Mouse (Mus musculus) frontal cortex, adult 2 months (tissue): ENCODE data around the gene Fastk. TPM values are rescaled to one million over a fixed set of nuclear protein-coding genes. Genes with fewer than 3 reads are reported as not detected.

Source experiments
- DNase-seq, 2 experiments: peaks; one replicate each; pipeline ENCODE4 v3.0.0; 2022; ENCODE audit warnings: low spot score in 1 of 2; ENCODE audit errors: extremely low spot score in 1 of 2
- polyA plus RNA-seq: library from polyadenylated mRNA; depleted of rRNA; stranded (reverse); fragments of >200 nt; gene quantifications from 2 replicates; pipeline ENCODE4 v1.2.3, GENCODE M21; 2012; rRNA removed

Gene Fastk
- 223 and 235 TPM in 2 replicates for polyA plus RNA-seq

GRCm38 (mm10) chr5:24444746-24445427 is at the start of gene Fastk:
Gene Fastk, minus strand, starts transcription at chr5:24445287.
- peak; percentile 80 to 94 for DNase-seq

GRCm38 (mm10) chr5:24492546-24493285 is 47.6 kb upstream of the Fastk start:
- no peak for DNase-seq

- DNase-seq: no peak
Measured at GRCm38 (mm10) chr5:24490413-24490920, 45.4 kb upstream of the Fastk start.

- no peak for DNase-seq
Measured at GRCm38 (mm10) chr5:24486738-24487137, 41.7 kb upstream of the Fastk start.

GRCm38 (mm10) chr5:24486097-24486496 is 41.0 kb upstream of the Fastk start:
- peak; percentile 69 to 96 for DNase-seq

- no peak for DNase-seq
Measured at GRCm38 (mm10) chr5:24484963-24485362, 39.9 kb upstream of the Fastk start.

GRCm38 (mm10) chr5:24483326-24483725 is 38.2 kb upstream of the Fastk start:
- DNase-seq: peak in 1 of 2 experiments; percentile 85

GRCm38 (mm10) chr5:24482247-24483079 is 37.4 kb upstream of the Fastk start:
- DNase-seq: no peak

- peak in 1 of 2 experiments; percentile 78 for DNase-seq
Measured at GRCm38 (mm10) chr5:24481647-24482046, 36.6 kb upstream of the Fastk start.

GRCm38 (mm10) chr5:24477909-24478308 is 32.8 kb upstream of the Fastk start:
- no peak for DNase-seq

GRCm38 (mm10) chr5:24475476-24476241 is 30.6 kb upstream of the Fastk start:
- DNase-seq: no peak

GRCm38 (mm10) chr5:24474723-24475261 is 29.7 kb upstream of the Fastk start:
- peak in 1 of 2 experiments; percentile 80 for DNase-seq

- DNase-seq: no peak
Measured at GRCm38 (mm10) chr5:24474025-24474722, 29.1 kb upstream of the Fastk start.

GRCm38 (mm10) chr5:24472884-24473619 is 28.0 kb upstream of the Fastk start:
- no peak for DNase-seq

- peak in 1 of 2 experiments; percentile 79 for DNase-seq
Measured at GRCm38 (mm10) chr5:24470600-24470999, 25.5 kb upstream of the Fastk start.

GRCm38 (mm10) chr5:24466762-24467161 is 21.7 kb upstream of the Fastk start:
- no peak for DNase-seq

GRCm38 (mm10) chr5:24455613-24456012 is 10.5 kb upstream of the Fastk start:
- no peak for DNase-seq

- no peak for DNase-seq
Measured at GRCm38 (mm10) chr5:24455076-24455475, 10.0 kb upstream of the Fastk start.

- no peak for DNase-seq
Measured at GRCm38 (mm10) chr5:24453985-24454303, 8.9 kb upstream of the Fastk start.
